Comparison of ENCODE assay signal across 8 mouse cellular contexts in genomic region chr15:89060032-89060681, GRCm38 (mm10). TPM values are rescaled to one million over a fixed set of nuclear protein-coding genes. Genes with fewer than 3 reads are reported as not detected.
A peak's percentile ranks its signal among the peaks of the same experiment; 100 is the strongest.
DNase-seq lines count a peak whose midpoint lies in the region; ATAC-seq and TF ChIP-seq lines count a peak whose summit lies in the region.
"Had no signal": no experiment of that assay in that cellular context is flagged by ENCODE, and none has a peak within 500 bp of the region (broad histone marks: within the 10 kb centered on the region; RNA-seq: fewer than 3 reads in every experiment).

No protein-coding gene starts in this region.

- H3K27me3 ChIP-seq in lung, embryonic 16.5 days (ENCODE audit: control insufficient read depth, insufficient read depth, low read depth, low read length): peaks cover 36% of the 10 kb centered on the region
- no peaks in the 10 kb centered on the region for H3K27me3 ChIP-seq in cerebellum, adult 2 months (ENCODE audit: control insufficient read depth, insufficient read depth, low read length)
- peaks cover 47% of the 10 kb centered on the region for H3K27me3 ChIP-seq in embryonic facial prominence, embryonic 14.5 days (replicated peaks; ENCODE audit: control insufficient read depth, insufficient read depth, low read length)
- peaks cover 44% of the 10 kb centered on the region for H3K27me3 ChIP-seq in intestine, embryonic 14.5 days (replicated peaks; ENCODE audit: control insufficient read depth, insufficient read depth, low read length)
- H3K27me3 ChIP-seq in midbrain, embryonic 14.5 days (ENCODE audit: control insufficient read depth, insufficient read depth, low read length): no peaks in the 10 kb centered on the region; the same call in 1 of the 2 replicates

- H3K4me3 ChIP-seq in lung, embryonic 16.5 days (ENCODE audit: low read length): peak overlapping the region; percentile 51
- peak overlapping the region; percentile 72 for H3K4me3 ChIP-seq in cerebellum, adult 2 months (replicated peaks; ENCODE audit: insufficient read depth, low read depth, low read length)
- peak overlapping the region; percentile 67 for H3K4me3 ChIP-seq in embryonic facial prominence, embryonic 14.5 days (ENCODE audit: low read depth, low read length)
- H3K4me3 ChIP-seq in intestine, embryonic 14.5 days (ENCODE audit: low read depth, low read length): peak overlapping the region; percentile 49
- peak overlapping the region; percentile 72 for H3K4me3 ChIP-seq in midbrain, embryonic 14.5 days (replicated peaks; ENCODE audit: low read depth, low read length)
- H3K4me3 ChIP-seq: myocyte had no signal

- peak overlapping the region; percentile 86 for H3K4me2 ChIP-seq in lung, embryonic 16.5 days (ENCODE audit: low read depth, low read length)
- peak overlapping the region; percentile 95 for H3K4me2 ChIP-seq in embryonic facial prominence, embryonic 14.5 days (ENCODE audit: low read depth, low read length)
- H3K4me2 ChIP-seq in intestine, embryonic 14.5 days (ENCODE audit: low read length): peak overlapping the region; percentile 97
- H3K4me2 ChIP-seq in midbrain, embryonic 14.5 days (ENCODE audit: low read length): peak overlapping the region; percentile 88

- no peaks in the 10 kb centered on the region for H3K9me3 ChIP-seq in lung, embryonic 16.5 days (ENCODE audit: control insufficient read depth, low read length)
- no peaks in the 10 kb centered on the region for H3K9me3 ChIP-seq in embryonic facial prominence, embryonic 14.5 days (ENCODE audit: control insufficient read depth, low read length)
- H3K9me3 ChIP-seq in intestine, embryonic 14.5 days (ENCODE audit: control insufficient read depth, low read length): no peaks in the 10 kb centered on the region
- no peaks in the 10 kb centered on the region for H3K9me3 ChIP-seq in midbrain, embryonic 14.5 days (ENCODE audit: control insufficient read depth, low read length)

- DNase-seq in lung, adult 18-20 months: no peak
- peak; percentile 66 to 79 for DNase-seq in cerebellum, adult 2 months
- peak; percentile 16 for DNase-seq in embryonic facial prominence, embryonic 14.5 days (ENCODE audit: low spot score)
- DNase-seq in intestine, embryonic 14.5 days (ENCODE audit: low spot score): peak; percentile 65
- peak; percentile 78 for DNase-seq in midbrain, embryonic 14.5 days

- H3K27ac ChIP-seq in lung, embryonic 16.5 days (ENCODE audit: low read length): no peak overlapping the region
- H3K27ac ChIP-seq in cerebellum, adult 2 months (ENCODE audit: insufficient read depth, low read length): peak overlapping the region; percentile 71
- no peak overlapping the region for H3K27ac ChIP-seq in embryonic facial prominence, embryonic 14.5 days (replicated peaks; ENCODE audit: low read depth, low read length)
- H3K27ac ChIP-seq in intestine, embryonic 14.5 days (ENCODE audit: low read depth): no peak overlapping the region
- peak overlapping the region; percentile 79 for H3K27ac ChIP-seq in midbrain, embryonic 14.5 days (replicated peaks; ENCODE audit: low read depth, low read length)

- H3K4me1 ChIP-seq in lung, embryonic 16.5 days (replicated peaks; ENCODE audit: control insufficient read depth, insufficient read depth, low read length): no peaks in the 10 kb centered on the region; the same call in 1 of the 2 replicates
- peaks cover 37% of the 10 kb centered on the region for H3K4me1 ChIP-seq in cerebellum, adult 2 months (ENCODE audit: control insufficient read depth, insufficient read depth, low read length)
- no peaks in the 10 kb centered on the region for H3K4me1 ChIP-seq in embryonic facial prominence, embryonic 14.5 days (ENCODE audit: control insufficient read depth, insufficient read depth, low read length)
- peaks cover 3% of the 10 kb centered on the region; the same call in 1 of the 2 replicates for H3K4me1 ChIP-seq in intestine, embryonic 14.5 days (replicated peaks; ENCODE audit: control insufficient read depth, insufficient read depth, low read length)
- peaks cover 17% of the 10 kb centered on the region for H3K4me1 ChIP-seq in midbrain, embryonic 14.5 days (ENCODE audit: control insufficient read depth, insufficient read depth, low read length)

- under 1% methylated on average over 33 of the region's 48 CpGs for WGBS in lung, embryonic 16.5 days
- 2% methylated on average over 46 of the region's 48 CpGs for WGBS in cerebellum, adult 2 months
- WGBS in embryonic facial prominence, embryonic 14.5 days: 15% methylated on average over 5 of the region's 48 CpGs
- 2% methylated on average over 35 of the region's 48 CpGs for WGBS in intestine, embryonic 14.5 days
- WGBS in midbrain, embryonic 14.5 days: 2% methylated on average over 46 of the region's 48 CpGs

- H3K9ac ChIP-seq in lung, embryonic 16.5 days (ENCODE audit: low read length): peak overlapping the region; percentile 61
- H3K9ac ChIP-seq in embryonic facial prominence, embryonic 14.5 days (ENCODE audit: low read depth, low read length): peak overlapping the region; percentile 75
- H3K9ac ChIP-seq in intestine, embryonic 14.5 days (ENCODE audit: low read length): peak overlapping the region; percentile 50
- H3K9ac ChIP-seq in midbrain, embryonic 14.5 days (replicated peaks; ENCODE audit: low read length): peak overlapping the region; percentile 84

- TF ChIP-seq POLR2A in cerebellum, adult 2 months (IDR thresholded peaks at IDR 0.05; ENCODE audit: borderline replicate concordance, insufficient read depth, low read length): no peak; the same call in 1 of the 2 replicates

- TF ChIP-seq CTCF in cerebellum, adult 2 months (IDR thresholded peaks at IDR 0.05; ENCODE audit: borderline replicate concordance, insufficient read depth, low read depth, low read length): no peak

- ATAC-seq in lung, embryonic 16.5 days (ENCODE audit: low read depth): peak; percentile 29; the same call in 1 of the 2 replicates
- peak; percentile 62 for ATAC-seq in embryonic facial prominence, embryonic 14.5 days (ENCODE audit: low read depth)
- ATAC-seq in intestine, embryonic 14.5 days (replicated peaks; ENCODE audit: low FRiP score, low TSS enrichment, low read depth): peak; percentile 61
- peak; percentile 70 for ATAC-seq in midbrain, embryonic 14.5 days (ENCODE audit: low FRiP score, low TSS enrichment)
- ATAC-seq in inflammation-experienced regulatory T-cells, adult 6 months: no peak

- H3K36me3 ChIP-seq in lung, embryonic 16.5 days (ENCODE audit: control insufficient read depth, insufficient read depth, low read length): no peaks in the 10 kb centered on the region
- H3K36me3 ChIP-seq in embryonic facial prominence, embryonic 14.5 days (ENCODE audit: control insufficient read depth, insufficient read depth, low read length): no peaks in the 10 kb centered on the region
- no peaks in the 10 kb centered on the region for H3K36me3 ChIP-seq in intestine, embryonic 14.5 days (ENCODE audit: control insufficient read depth, insufficient read depth, low read length)
- no peaks in the 10 kb centered on the region for H3K36me3 ChIP-seq in midbrain, embryonic 14.5 days (ENCODE audit: control insufficient read depth, insufficient read depth, low read length)

RNA-seq across cellular contexts. Expression of gene Panx2, which starts 0.6 kb away (rescaled TPM):
- 0.21 and 0.24 TPM in 2 replicates for polyA plus RNA-seq in lung, embryonic 16.5 days (2015; fragmentation: Nextera tagmentation; extraction: Ambion mirVana)
- 134 and 155 TPM in 2 replicates for polyA plus RNA-seq in cerebellum, adult 2 months (2012; rRNA removed)
- 0.42 and 0.50 TPM in 2 replicates for polyA plus RNA-seq in embryonic facial prominence, embryonic 14.5 days (2014; fragmentation: Nextera tagmentation; extraction: Ambion mirVana)
- 0.23 and 0.71 TPM in 2 replicates for polyA plus RNA-seq in intestine, embryonic 14.5 days (2014; fragmentation: Nextera tagmentation; extraction: Ambion mirVana)
- polyA plus RNA-seq in midbrain, embryonic 14.5 days (2014; fragmentation: Nextera tagmentation; extraction: Ambion mirVana): 6.6 and 7.9 TPM in 2 replicates
- not detected for polyA plus RNA-seq in inflammation-experienced regulatory T-cells, adult 6 months (2017; shearing (Covaris generic))
- polyA plus RNA-seq: myocyte had no signal

RNA-seq across cellular contexts. Expression of gene Trabd, which starts 14.8 kb away (rescaled TPM):
- 48.9 and 50.2 TPM in 2 replicates for polyA plus RNA-seq in lung, embryonic 16.5 days (2015; fragmentation: Nextera tagmentation; extraction: Ambion mirVana)
- polyA plus RNA-seq in cerebellum, adult 2 months (2012; rRNA removed): 52.5 and 56.4 TPM in 2 replicates
- polyA plus RNA-seq in embryonic facial prominence, embryonic 14.5 days (2014; fragmentation: Nextera tagmentation; extraction: Ambion mirVana): 41.4 and 46.8 TPM in 2 replicates
- polyA plus RNA-seq in intestine, embryonic 14.5 days (2014; fragmentation: Nextera tagmentation; extraction: Ambion mirVana): 43.7 and 44.4 TPM in 2 replicates
- 38.7 and 39.7 TPM in 2 replicates for polyA plus RNA-seq in midbrain, embryonic 14.5 days (2014; fragmentation: Nextera tagmentation; extraction: Ambion mirVana)
- polyA plus RNA-seq in inflammation-experienced regulatory T-cells, adult 6 months (2017; shearing (Covaris generic)): 10 to 100 TPM; 22.4 to 43.3 (median 23.9) TPM

RNA-seq across cellular contexts. Expression of gene Selenoo, which starts 28.7 kb away (rescaled TPM):
- 16.0 and 16.4 TPM in 2 replicates for polyA plus RNA-seq in lung, embryonic 16.5 days (2015; fragmentation: Nextera tagmentation; extraction: Ambion mirVana)
- 58.1 and 65.6 TPM in 2 replicates for polyA plus RNA-seq in cerebellum, adult 2 months (2012; rRNA removed)
- polyA plus RNA-seq in embryonic facial prominence, embryonic 14.5 days (2014; fragmentation: Nextera tagmentation; extraction: Ambion mirVana): 18.3 and 18.5 TPM in 2 replicates
- 19.4 and 20.8 TPM in 2 replicates for polyA plus RNA-seq in intestine, embryonic 14.5 days (2014; fragmentation: Nextera tagmentation; extraction: Ambion mirVana)
- polyA plus RNA-seq in midbrain, embryonic 14.5 days (2014; fragmentation: Nextera tagmentation; extraction: Ambion mirVana): 23.8 and 23.9 TPM in 2 replicates
- polyA plus RNA-seq in inflammation-experienced regulatory T-cells, adult 6 months (2017; shearing (Covaris generic)): 10 to 100 TPM in 2 of 3 experiments, 1 to 10 TPM in 1; 5.8 to 13.1 (median 12.1) TPM

Comparison
In these comparisons a context has a peak if more than half of its experiments do, and no peak if none do; other contexts are left out.
1. H3K27ac ChIP-seq: peak in cerebellum, adult 2 months (single experiment) and midbrain, embryonic 14.5 days (single experiment); none in lung, embryonic 16.5 days (single experiment), embryonic facial prominence, embryonic 14.5 days (single experiment) and intestine, embryonic 14.5 days (single experiment).
2. DNase-seq: peak in cerebellum, adult 2 months (2 of 2), embryonic facial prominence, embryonic 14.5 days (single experiment), intestine, embryonic 14.5 days (single experiment) and midbrain, embryonic 14.5 days (single experiment); none in lung, adult 18-20 months (0 of 2).
3. RNA of gene Panx2, which starts 0.6 kb away (polyA plus RNA-seq): 134 to 155 TPM in cerebellum, adult 2 months; 6.6 to 7.9 TPM in midbrain, embryonic 14.5 days, 0.42 to 0.50 TPM in embryonic facial prominence, embryonic 14.5 days, 0.23 to 0.71 TPM in intestine, embryonic 14.5 days, 0.21 to 0.24 TPM in lung, embryonic 16.5 days and not detected in inflammation-experienced regulatory T-cells, adult 6 months; every median in the first group is over 10 times any median in the second.
4. Peak in every context shown above with its lines, with median percentiles within 50 percentile points of each other: H3K4me2 ChIP-seq, H3K4me3 ChIP-seq and H3K9ac ChIP-seq.